Mouse (Mus musculus): ENCODE data around the gene Mcemp1.

DNA sequence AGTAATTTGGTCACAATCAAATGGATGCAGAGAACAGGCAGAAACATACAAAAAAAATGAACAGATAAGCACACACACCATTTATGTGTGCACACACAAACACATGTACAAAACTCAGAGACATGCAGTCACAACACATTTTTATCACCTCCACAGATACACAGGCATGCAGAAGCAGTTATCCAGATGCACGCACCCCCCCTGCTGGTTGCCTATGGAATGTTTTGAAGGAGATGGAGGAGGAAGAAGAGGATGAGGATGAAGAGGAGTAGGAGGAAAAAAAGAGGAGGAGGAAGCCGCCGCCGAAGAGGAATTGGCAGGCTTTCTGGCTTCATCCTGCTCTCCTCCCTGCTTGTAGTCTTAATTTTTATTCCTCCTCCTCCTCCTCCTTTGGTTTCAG is 40.2 kb downstream of the Mcemp1 start:
- TF ChIP-seq POLR2A (IDR thresholded peaks at IDR 0.05; ENCODE audit: low read depth, low read length) (no peak), CTCF (conservative IDR thresholded peaks at IDR 0.05; ENCODE audit: insufficient read depth, insufficient read length, low read depth, low read length) (peak; percentile 49)

Data from kidney, adult 2 months (tissue).